Mouse (Mus musculus) cerebellum, adult 2 months (tissue): Measurements from ENCODE around the gene Rps27l. TPM values are rescaled to one million over a fixed set of nuclear protein-coding genes. Genes with fewer than 3 reads are reported as not detected.
A peak's percentile ranks its signal among the peaks of the same experiment; 100 is the strongest.

Experiments
- DNase-seq, 2 experiments: peaks; one replicate each; pipeline ENCODE4 v3.0.0; 2021
- H3K27ac ChIP-seq: fragments of 200-500 bp; 2 replicates; pipeline ENCODE4 v1.5.1; 2012; ENCODE audit warnings: low read length, control low read depth, inconsistent platforms; ENCODE audit not compliant: insufficient read depth
- H3K27me3 ChIP-seq: fragments of 200-500 bp; 2 replicates; pipeline ENCODE4 v1.6.1; 2012; ENCODE audit warnings: inconsistent platforms, mild to moderate bottlenecking, low read length, moderate library complexity; ENCODE audit not compliant: control insufficient read depth, insufficient read depth
- H3K4me1 ChIP-seq: fragments of 200-500 bp; 2 replicates; pipeline ENCODE4 v1.6.1; 2011; ENCODE audit warnings: low read length; ENCODE audit not compliant: control insufficient read depth, insufficient read depth
- H3K4me3 ChIP-seq: fragments of 200-500 bp; replicated peaks from 2 replicates; pipeline ENCODE3; 2011; ENCODE audit warnings: mild to moderate bottlenecking, low read depth, low read length, control low read depth; ENCODE audit not compliant: insufficient read depth
- CTCF ChIP-seq: fragments of 200-500 bp; IDR thresholded peaks from 2 replicates; pipeline ENCODE4 v1.5.1; 2011; ENCODE audit warnings: low read depth, mild to moderate bottlenecking, control low read depth, low read length, moderate library complexity, borderline replicate concordance; ENCODE audit not compliant: insufficient read depth
- POLR2A ChIP-seq: fragments of 200-500 bp; IDR thresholded peaks from 2 replicates; pipeline ENCODE4 v1.6.1; 2011; ENCODE audit warnings: low read length, control low read depth, borderline replicate concordance; ENCODE audit not compliant: insufficient read depth
- WGBS: fragments of 180-500 bp; shearing (Covaris S2); methylation state at CpG from one replicate; pipeline ENCODE4 v1.1.7; 2018; 5-methylcytosine and 5-hydroxymethylcytosine counted together
- polyA plus RNA-seq: library from polyadenylated mRNA; depleted of rRNA; stranded (reverse); fragments of >200 nt; gene quantifications from 2 replicates; pipeline ENCODE4 v1.2.3, GENCODE M21; 2012

Rps27l gene
- polyA plus RNA-seq, 1 experiment = 55.7 TPM

DNA sequence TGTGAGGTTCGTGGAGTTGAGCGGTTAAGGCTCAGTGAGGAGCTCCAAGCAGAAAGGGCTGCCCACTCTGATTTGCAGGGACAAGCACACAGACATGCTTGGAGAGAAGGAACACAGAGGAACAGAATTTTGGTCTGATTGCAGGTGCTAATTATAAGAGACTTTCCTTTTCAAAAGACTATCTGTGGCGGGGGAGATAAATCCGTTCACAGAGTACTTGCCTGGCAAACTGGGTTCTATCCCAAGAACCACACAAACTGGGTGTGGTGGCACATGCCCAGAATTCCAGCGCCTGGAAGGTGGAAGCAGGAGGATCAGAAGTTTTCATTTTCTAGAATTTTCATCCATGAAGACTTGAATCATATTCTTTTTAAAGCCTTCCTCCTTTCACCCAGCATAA lies 31.2 kb downstream of the Rps27l start:
- TF ChIP-seq CTCF (no peak), POLR2A (no peak)
- WGBS = 75% methylated on average over 5 of the region's 5 CpGs
- DNase-seq = no peak
- Histone ChIP-seq H3K4me3 (no peak overlapping the region), H3K27me3 (no peaks in the 10 kb centered on the region), H3K4me1 (no peaks in the 10 kb centered on the region), H3K27ac (no peak overlapping the region)

DNA sequence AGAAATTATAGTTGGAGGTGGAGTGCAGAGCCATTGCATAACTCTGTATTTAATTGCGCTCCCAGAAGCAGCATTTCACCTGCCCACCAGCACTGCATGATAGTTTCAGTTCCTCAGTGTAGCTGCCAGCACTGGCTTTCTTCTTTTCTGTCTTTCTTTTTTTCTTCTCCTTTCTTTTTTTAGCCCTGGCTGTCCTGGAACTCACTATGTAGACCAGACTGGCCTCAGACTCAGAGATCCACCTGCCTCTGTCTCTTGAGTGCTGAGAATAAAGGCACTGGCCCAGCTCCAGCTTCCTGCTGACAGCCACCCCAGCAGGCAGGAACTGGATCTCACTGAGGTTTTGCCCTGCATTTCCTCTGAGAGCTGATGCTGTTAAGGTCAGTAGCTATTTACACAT lies 32.1 kb downstream of the Rps27l start:
- no peaks in the 10 kb centered on the region for H3K27me3 ChIP-seq
- H3K4me3 ChIP-seq = no peak overlapping the region
- no peak for TF ChIP-seq POLR2A
- no peak for TF ChIP-seq CTCF
- 94% methylated on average over 1 of the region's 1 CpGs for WGBS
- H3K4me1 ChIP-seq = no peaks in the 10 kb centered on the region
- peak; percentile 34 to 39 for DNase-seq
- H3K27ac ChIP-seq = no peak overlapping the region

DNA sequence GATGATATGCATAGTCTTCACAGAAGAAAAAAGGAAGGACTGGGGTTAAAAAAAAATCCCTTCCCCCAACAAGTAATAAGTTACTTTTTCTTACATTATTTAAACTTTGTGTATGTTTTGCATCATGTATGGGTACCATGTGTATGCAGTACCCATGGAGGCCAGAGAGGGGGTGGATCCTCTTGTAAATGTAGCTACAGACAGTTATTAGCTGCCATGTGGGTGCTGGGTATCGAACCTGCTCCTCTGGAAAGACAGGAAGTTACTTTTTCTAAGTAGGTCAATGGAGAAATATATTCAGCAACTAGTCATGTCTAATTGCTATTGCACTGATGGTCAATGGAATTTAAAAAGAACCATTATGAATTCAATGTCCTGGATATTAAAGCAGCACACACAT lies 32.6 kb downstream of the Rps27l start:
- Histone ChIP-seq H3K4me3 (no peak overlapping the region), H3K4me1 (no peaks in the 10 kb centered on the region), H3K27ac (no peak overlapping the region), H3K27me3 (no peaks in the 10 kb centered on the region)
- TF ChIP-seq CTCF (no peak), POLR2A (no peak)
- no peak for DNase-seq
- WGBS = 87% methylated on average over 1 of the region's 1 CpGs

DNA sequence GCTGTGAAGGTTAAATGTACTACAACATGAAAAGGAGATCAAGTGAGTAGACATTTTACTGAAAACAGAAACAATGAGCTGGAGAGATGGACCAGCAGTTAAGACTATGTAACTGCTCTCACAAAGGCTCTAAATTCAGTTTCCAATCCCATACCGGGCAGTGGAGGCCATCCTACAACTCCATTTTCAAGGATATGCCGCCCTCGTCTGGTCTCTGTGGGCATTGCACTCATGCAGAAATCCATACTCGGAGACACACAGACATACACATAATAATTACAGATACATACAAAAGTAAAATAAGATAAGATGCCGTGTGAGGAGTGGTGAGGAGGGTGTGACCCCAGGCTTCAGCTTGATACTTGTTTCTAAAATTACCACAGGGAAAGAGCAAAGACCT lies 34.6 kb downstream of the Rps27l start:
- peak; percentile 58 for TF ChIP-seq CTCF
- TF ChIP-seq POLR2A = no peak
- H3K27ac ChIP-seq = no peak overlapping the region
- no peak overlapping the region for H3K4me3 ChIP-seq
- 11% methylated on average over 5 of the region's 5 CpGs for WGBS
- H3K27me3 ChIP-seq = no peaks in the 10 kb centered on the region
- peak in 1 of 2 experiments; percentile 35 for DNase-seq
- no peaks in the 10 kb centered on the region for H3K4me1 ChIP-seq

DNA sequence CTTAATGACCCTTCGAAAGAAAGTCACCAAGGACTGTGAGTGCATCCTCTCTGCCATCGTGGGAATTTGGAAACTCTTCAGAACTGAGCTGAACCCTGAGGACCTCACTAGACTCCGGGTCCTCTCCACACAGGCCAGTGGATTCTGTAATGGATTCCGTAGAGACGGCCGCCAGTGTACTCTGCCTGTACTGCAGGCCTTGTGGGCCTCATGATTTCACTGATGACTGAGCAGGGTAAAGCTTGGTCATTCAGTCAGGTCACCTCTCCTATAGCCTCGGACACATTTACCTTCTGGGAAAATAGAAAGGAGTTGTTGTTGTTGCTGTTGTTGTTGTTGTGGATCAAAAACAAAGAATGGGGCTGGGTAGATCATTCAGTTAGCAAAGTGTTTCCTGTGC lies 36.2 kb downstream of the Rps27l start:
- no peak for DNase-seq
- WGBS = 75% methylated on average over 7 of the region's 7 CpGs
- Histone ChIP-seq H3K27me3 (no peaks in the 10 kb centered on the region), H3K4me1 (no peaks in the 10 kb centered on the region), H3K27ac (no peak overlapping the region), H3K4me3 (no peak overlapping the region)
- TF ChIP-seq POLR2A (no peak), CTCF (no peak)

DNA sequence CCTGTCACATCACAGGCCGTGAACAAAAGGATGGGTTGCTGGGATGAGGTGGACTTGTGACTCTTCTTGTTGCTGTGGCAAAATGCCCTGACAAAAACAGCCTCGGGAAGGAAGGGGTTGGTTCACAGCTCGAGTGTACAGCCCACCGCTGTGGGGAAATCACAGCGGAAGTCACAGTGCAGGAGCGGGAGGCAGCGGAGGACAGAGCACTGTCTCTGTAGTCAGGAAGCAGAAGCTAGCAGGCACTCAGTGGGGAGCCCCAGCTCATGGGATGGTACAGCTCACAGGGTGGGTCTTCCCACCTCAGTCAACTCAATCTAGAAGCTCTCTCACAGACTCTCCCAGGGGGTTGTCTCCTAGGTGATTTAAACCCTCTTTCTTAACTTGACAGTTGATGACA lies 39.5 kb downstream of the Rps27l start:
- Histone ChIP-seq H3K27ac (no peak overlapping the region), H3K4me3 (no peak overlapping the region), H3K27me3 (no peaks in the 10 kb centered on the region), H3K4me1 (no peaks in the 10 kb centered on the region)
- no peak for TF ChIP-seq POLR2A
- no peak for TF ChIP-seq CTCF
- WGBS = 55% methylated on average over 7 of the region's 7 CpGs
- no peak for DNase-seq

DNA sequence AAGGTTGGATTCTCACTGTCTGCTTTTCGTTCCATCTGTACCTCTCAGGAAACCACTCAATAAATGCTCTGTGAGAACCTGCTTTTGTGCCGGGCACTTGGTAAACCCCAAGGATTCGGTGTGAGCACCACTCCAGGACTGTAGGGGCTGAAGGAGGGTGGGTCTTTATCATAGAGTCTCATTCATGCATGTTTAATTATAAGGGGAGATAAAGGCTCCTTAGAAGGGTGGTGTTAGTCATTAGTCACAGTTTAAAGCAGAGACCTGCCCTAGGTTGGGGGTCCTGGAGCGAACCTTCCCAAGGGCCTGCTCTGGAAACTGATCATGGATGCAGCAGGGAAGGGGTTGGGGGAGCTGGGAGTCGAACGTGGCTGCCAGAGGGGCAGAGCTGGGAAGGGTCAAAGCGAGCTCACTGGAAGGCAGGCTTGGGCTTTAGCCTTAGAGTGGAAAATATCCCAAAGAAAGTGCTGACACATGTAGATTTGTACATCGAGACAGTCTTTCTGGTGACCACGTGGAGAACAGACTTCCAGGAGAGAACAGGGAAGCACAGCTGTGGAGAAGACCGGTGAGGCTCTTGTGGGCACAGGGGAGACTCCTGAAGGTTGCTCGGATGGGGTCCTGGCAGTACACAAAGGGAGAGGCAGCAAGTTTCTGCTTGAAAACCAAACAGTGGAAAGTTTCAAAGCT lies 42.5 kb downstream of the Rps27l start:
- 57% methylated on average over 11 of the region's 11 CpGs for WGBS
- no peak overlapping the region for H3K4me3 ChIP-seq
- H3K27ac ChIP-seq = no peak overlapping the region
- no peak for DNase-seq
- no peaks in the 10 kb centered on the region for H3K27me3 ChIP-seq
- no peak for TF ChIP-seq CTCF
- TF ChIP-seq POLR2A = no peak
- no peaks in the 10 kb centered on the region for H3K4me1 ChIP-seq

DNA sequence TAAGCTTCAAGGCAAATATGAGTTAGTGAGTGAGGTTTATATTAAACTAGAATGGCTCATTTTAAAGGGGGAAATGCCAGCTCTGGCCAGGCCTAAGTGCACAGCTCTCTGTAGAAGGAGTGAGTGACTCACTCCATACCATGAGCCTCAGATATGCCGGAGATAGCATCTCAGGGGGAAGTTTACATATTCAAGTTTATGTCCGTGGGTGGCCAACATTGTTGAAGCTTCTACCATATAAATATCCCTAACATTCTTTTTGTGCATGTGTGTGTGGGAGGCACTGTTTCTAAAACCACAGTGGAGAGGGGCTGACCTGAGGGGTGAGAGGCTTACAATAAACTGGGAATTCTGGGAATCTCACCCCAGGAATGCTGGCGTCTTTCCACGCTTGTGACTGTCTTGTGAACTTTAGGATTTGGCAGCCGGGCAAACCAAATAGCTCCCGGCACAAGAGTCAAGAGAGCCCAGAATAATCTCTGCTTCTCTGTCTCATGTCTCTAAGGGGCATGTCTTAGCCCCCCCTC lies 43.1 kb downstream of the Rps27l start:
- H3K27me3 ChIP-seq = no peaks in the 10 kb centered on the region
- H3K4me3 ChIP-seq = no peak overlapping the region
- no peak for DNase-seq
- H3K4me1 ChIP-seq = no peaks in the 10 kb centered on the region
- no peak for TF ChIP-seq CTCF
- no peak for TF ChIP-seq POLR2A
- WGBS = 15% methylated on average over 6 of the region's 6 CpGs
- no peak overlapping the region for H3K27ac ChIP-seq
